8 mouse cellular contexts compared by ENCODE assay signal in genomic region chr7:45922928-45923761, GRCm38 (mm10). TPM values are rescaled to one million over a fixed set of nuclear protein-coding genes. Genes with fewer than 3 reads are reported as not detected.
DNase-seq lines count a peak whose midpoint lies in the region; ATAC-seq and TF ChIP-seq lines count a peak whose summit lies in the region.

No protein-coding gene starts in this region.

- H3K9ac ChIP-seq in lung, embryonic 16.5 days (ENCODE audit: low read length) = peak overlapping the region; percentile 65

- peak overlapping the region; percentile 97 for H3K27ac ChIP-seq in lung, embryonic 16.5 days (ENCODE audit: low read length)

- ATAC-seq in G1E (ENCODE audit: extremely low read depth, insufficient number of reproducible peaks, low FRiP score, poor library complexity, severe bottlenecking) = peak; percentile 59
- peak; percentile 65 to 82 for ATAC-seq in hematopoietic stem cell, adult 5-6 weeks (replicated peaks in 1 of 2; ENCODE audit: insufficient read depth in 1 of 2, low FRiP score in 2 of 2, low TSS enrichment in 1 of 2, low read depth in 1 of 2, poor library complexity in 2 of 2, severe bottlenecking in 2 of 2)
- ATAC-seq in lung, embryonic 16.5 days (ENCODE audit: low read depth) = peak; percentile 91

- H3K36me3 ChIP-seq in G1E (replicated peaks) = no peaks in the 10 kb centered on the region
- no peaks in the 10 kb centered on the region; the same call in 1 of the 2 replicates for H3K36me3 ChIP-seq in lung, embryonic 16.5 days (ENCODE audit: control insufficient read depth, insufficient read depth, low read length)

- H3K4me2 ChIP-seq in lung, embryonic 16.5 days (ENCODE audit: low read depth, low read length) = peak overlapping the region; percentile 79

- H3K9me3 ChIP-seq in G1E (replicated peaks) = no peaks in the 10 kb centered on the region
- no peaks in the 10 kb centered on the region for H3K9me3 ChIP-seq in lung, embryonic 16.5 days (ENCODE audit: control insufficient read depth, low read length)

- TF ChIP-seq CTCF in G1E (IDR thresholded peaks at IDR 0.05; ENCODE audit: low read depth, low read length) = no peak

- H3K4me3 ChIP-seq in G1E (ENCODE audit: low read depth, low read length) = no peak overlapping the region
- H3K4me3 ChIP-seq in lung, embryonic 16.5 days (ENCODE audit: low read length) = peak overlapping the region; percentile 50

- DNase-seq in G1E (ENCODE audit: low spot score) = no peak
- peak; percentile 78 for DNase-seq in cerebellum, adult 8-10 months
- DNase-seq in forelimb bud, embryonic 11.5 days (ENCODE audit: low read depth, low spot score) = peak; percentile 95
- DNase-seq in layer of hippocampus, adult 9-10 months (ENCODE audit: low spot score) = peak; percentile 93
- DNase-seq in ovary, postnatal 10 days (ENCODE audit: low spot score) = peak; percentile 89
- peak; percentile 94 for DNase-seq in thymus, postnatal 10 days (ENCODE audit: low spot score in 2 of 2)

- peaks cover 21% of the 10 kb centered on the region for H3K27me3 ChIP-seq in G1E (ENCODE audit: insufficient read depth, low read length)
- peaks cover 3% of the 10 kb centered on the region for H3K27me3 ChIP-seq in lung, embryonic 16.5 days (ENCODE audit: control insufficient read depth, insufficient read depth, low read depth, low read length)

- H3K4me1 ChIP-seq in G1E (ENCODE audit: insufficient read depth, low read depth, low read length) = peaks cover 17% of the 10 kb centered on the region
- peaks cover 27% of the 10 kb centered on the region for H3K4me1 ChIP-seq in lung, embryonic 16.5 days (replicated peaks; ENCODE audit: control insufficient read depth, insufficient read depth, low read length)

- under 1% methylated on average over 37 of the region's 37 CpGs for WGBS in lung, embryonic 16.5 days

RNA-seq across cellular contexts. Expression of gene Ccdc114, which starts 0.7 kb away (rescaled TPM):
- total RNA-seq in G1E (2014; fragmentation: Nextera tagmentation) (not detected in 2 replicates), G1E (2017) (0.17 and 0.22 TPM in 2 replicates)
- polyA plus RNA-seq in G1E (2012) = 0.07 and 0.09 TPM in 2 replicates
- total RNA-seq in hematopoietic stem cell, adult 5-6 weeks (2017) = 3.2 and 6.8 TPM in 2 replicates
- 9.6 and 11.3 TPM in 2 replicates for polyA plus RNA-seq in lung, embryonic 16.5 days (2015; fragmentation: Nextera tagmentation; extraction: Ambion mirVana)

RNA-seq across cellular contexts. Expression of gene Emp3, which starts 1.9 kb away (rescaled TPM):
- total RNA-seq in G1E (2014; fragmentation: Nextera tagmentation) (not detected in 2 replicates), G1E (2017) (4.8 and 7.6 TPM in 2 replicates)
- polyA plus RNA-seq in G1E (2012) = 1.9 and 2.8 TPM in 2 replicates
- total RNA-seq in hematopoietic stem cell, adult 5-6 weeks (2017) = 193 and 200 TPM in 2 replicates
- 177 and 189 TPM in 2 replicates for polyA plus RNA-seq in lung, embryonic 16.5 days (2015; fragmentation: Nextera tagmentation; extraction: Ambion mirVana)

RNA-seq across cellular contexts. Expression of gene Tmem143, which starts 26.4 kb away (rescaled TPM):
- total RNA-seq in G1E (2014; fragmentation: Nextera tagmentation) = 14.4 and 15.3 TPM in 2 replicates
- total RNA-seq in G1E (2017) = 11.7 and 13.2 TPM in 2 replicates
- polyA plus RNA-seq in G1E (2012) = 33.8 and 37.8 TPM in 2 replicates
- 16.2 and 19.6 TPM in 2 replicates for total RNA-seq in hematopoietic stem cell, adult 5-6 weeks (2017)
- 4.6 and 5.6 TPM in 2 replicates for polyA plus RNA-seq in lung, embryonic 16.5 days (2015; fragmentation: Nextera tagmentation; extraction: Ambion mirVana)

RNA-seq across cellular contexts. Expression of gene Syngr4, which starts 26.6 kb away (rescaled TPM):
- total RNA-seq in G1E (2014; fragmentation: Nextera tagmentation) (33.2 and 36.2 TPM in 2 replicates), G1E (2017) (3.7 and 6.4 TPM in 2 replicates)
- polyA plus RNA-seq in G1E (2012) = 42.5 and 44.9 TPM in 2 replicates
- total RNA-seq in hematopoietic stem cell, adult 5-6 weeks (2017) = not detected in 2 replicates
- polyA plus RNA-seq in lung, embryonic 16.5 days (2015; fragmentation: Nextera tagmentation; extraction: Ambion mirVana) = 0.26 and 1.9 TPM in 2 replicates

RNA-seq across cellular contexts. Expression of gene Grin2d, which starts 45.0 kb away (rescaled TPM):
- total RNA-seq in G1E (2014; fragmentation: Nextera tagmentation) (not detected in 2 replicates), G1E (2017) (under 0.01 and 0.11 TPM in 2 replicates)
- 0.01 TPM in 2 replicates for polyA plus RNA-seq in G1E (2012)
- total RNA-seq in hematopoietic stem cell, adult 5-6 weeks (2017) = 0.10 and 0.31 TPM in 2 replicates
- 0.34 and 0.40 TPM in 2 replicates for polyA plus RNA-seq in lung, embryonic 16.5 days (2015; fragmentation: Nextera tagmentation; extraction: Ambion mirVana)

Comparison
In these comparisons a context has a peak if more than half of its experiments do, and no peak if none do; other contexts are left out.
1. RNA of gene Emp3, which starts 1.9 kb away (total RNA-seq): 193 to 200 TPM in hematopoietic stem cell, adult 5-6 weeks; 4.8 to 7.6 TPM in G1E; every median in the first group is over 10 times any median in the second.
2. Peak in every context shown above with its lines, with median percentiles within 50 percentile points of each other: ATAC-seq.